Mouse (Mus musculus) liver, adult 2 months (tissue): ENCODE results near the gene Ankrd65.

Experiments used
- CTCF ChIP-seq: fragments of 200-500 bp; IDR thresholded peaks from 2 replicates; pipeline ENCODE4 v1.5.1; 2011; ENCODE audit warnings: low read depth, low read length, control low read depth
- POLR2A ChIP-seq: fragments of 200-500 bp; IDR thresholded peaks from 2 replicates; pipeline ENCODE4 v1.6.1; 2011; ENCODE audit warnings: low read length, control low read depth; ENCODE audit not compliant: insufficient read depth; ENCODE audit errors: extremely low read depth

DNA sequence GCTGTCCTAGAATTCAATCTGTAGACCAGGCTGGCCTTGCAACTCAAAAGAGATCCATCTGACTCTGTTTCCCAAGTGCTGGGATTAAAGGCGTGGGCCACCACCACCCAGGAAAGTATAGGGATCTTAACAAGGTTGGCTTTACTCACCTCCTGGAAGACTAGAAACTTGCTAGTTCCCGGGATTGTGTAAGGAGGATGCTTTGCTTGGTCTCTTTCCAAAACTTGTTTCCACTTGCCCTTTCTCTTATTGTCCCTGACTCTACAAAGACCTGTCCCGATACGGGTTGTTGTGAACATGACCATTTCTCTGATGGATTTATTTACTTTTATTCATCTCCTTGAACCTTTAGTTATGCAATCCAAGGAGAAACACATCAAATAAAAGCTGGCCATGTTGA lies 39.6 kb downstream of the Ankrd65 start:
- TF ChIP-seq CTCF (no peak), POLR2A (no peak)
